Mouse (Mus musculus) neural tube, embryonic 12.5 days (tissue): ENCODE data around the gene Map3k4. TPM values are rescaled to one million over a fixed set of nuclear protein-coding genes. Genes with fewer than 3 reads are reported as not detected.

Experiments
- ATAC-seq: fragments of 200-750 bp; cut with Nextera tagmentation; 2 replicates; pipeline ENCODE4 v1.8.0; 2017; ENCODE audit warnings: low read depth, mild to moderate bottlenecking, moderate TSS enrichment, moderate library complexity; ENCODE audit not compliant: low FRiP score
- H3K27ac ChIP-seq: fragments of 300-500 bp; sonication (generic); 2 replicates; pipeline ENCODE4 v1.5.1; 2016
- H3K27me3 ChIP-seq: fragments of 300-500 bp; sonication (generic); replicated peaks from 2 replicates; pipeline ENCODE4 v1.6.1; 2016; ENCODE audit warnings: mild to moderate bottlenecking
- H3K36me3 ChIP-seq: fragments of 300-500 bp; sonication (generic); 2 replicates; pipeline ENCODE4 v1.6.1; 2016; ENCODE audit warnings: mild to moderate bottlenecking
- H3K4me1 ChIP-seq: fragments of 300-500 bp; sonication (generic); 2 replicates; pipeline ENCODE4 v1.6.1; 2016
- H3K4me2 ChIP-seq: fragments of 300-500 bp; sonication (generic); replicated peaks from 2 replicates; pipeline ENCODE4 v1.6.1; 2016; ENCODE audit warnings: mild to moderate bottlenecking
- H3K4me3 ChIP-seq: fragments of 300-500 bp; sonication (generic); 2 replicates; pipeline ENCODE4 v1.5.1; 2016
- H3K9ac ChIP-seq: fragments of 300-500 bp; sonication (generic); 2 replicates; pipeline ENCODE4 v1.6.1; 2016; ENCODE audit warnings: mild to moderate bottlenecking
- H3K9me3 ChIP-seq: fragments of 300-500 bp; sonication (generic); 2 replicates; pipeline ENCODE4 v1.6.1; 2016; ENCODE audit warnings: mild to moderate bottlenecking
- WGBS: fragments of 180-500 bp; shearing (Covaris S2); methylation state at CpG from one replicate; pipeline ENCODE4 v1.1.7; 2016; 5-methylcytosine and 5-hydroxymethylcytosine counted together
- polyA plus RNA-seq: library from polyadenylated mRNA; unstranded; fragments of >200 nt; fragmentation: Nextera tagmentation; extraction: Ambion mirVana; gene quantifications from 2 replicates; pipeline ENCODE4 v1.2.1, GENCODE M21; 2016

Gene Map3k4
- polyA plus RNA-seq, 1 experiment from 2014 or later, result 44.7 TPM

DNA sequence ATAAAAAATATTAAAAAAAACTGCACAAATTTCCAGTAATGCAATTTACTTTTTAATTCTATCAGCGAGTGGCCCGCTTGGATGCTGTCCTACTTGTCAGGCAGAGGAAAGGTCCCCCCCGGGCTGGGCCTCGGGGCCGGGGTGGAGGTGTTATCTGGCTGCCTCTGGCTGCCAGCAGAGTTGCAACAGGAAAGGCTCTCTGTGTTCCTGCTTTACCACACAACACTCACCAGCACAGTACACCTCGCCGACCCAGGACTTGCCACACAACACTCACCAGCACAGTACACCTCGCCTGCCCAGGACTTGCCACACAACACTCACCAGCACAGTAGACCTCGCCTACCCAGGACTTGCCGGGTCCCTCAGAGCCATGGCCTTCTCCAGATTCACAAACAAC lies 38.8 kb downstream of the Map3k4 start:
- ATAC-seq, result no peak
- Histone ChIP-seq H3K9ac (no peak overlapping the region), H3K4me1 (no peaks in the 10 kb centered on the region), H3K27me3 (no peaks in the 10 kb centered on the region), H3K4me2 (no peak overlapping the region), H3K4me3 (no peak overlapping the region), H3K27ac (no peak overlapping the region), H3K9me3 (peaks cover 7% of the 10 kb centered on the region; the same call in 1 of the 2 replicates), H3K36me3 (peaks cover 23% of the 10 kb centered on the region)
- 95% methylated on average over 10 of the region's 10 CpGs for WGBS

DNA sequence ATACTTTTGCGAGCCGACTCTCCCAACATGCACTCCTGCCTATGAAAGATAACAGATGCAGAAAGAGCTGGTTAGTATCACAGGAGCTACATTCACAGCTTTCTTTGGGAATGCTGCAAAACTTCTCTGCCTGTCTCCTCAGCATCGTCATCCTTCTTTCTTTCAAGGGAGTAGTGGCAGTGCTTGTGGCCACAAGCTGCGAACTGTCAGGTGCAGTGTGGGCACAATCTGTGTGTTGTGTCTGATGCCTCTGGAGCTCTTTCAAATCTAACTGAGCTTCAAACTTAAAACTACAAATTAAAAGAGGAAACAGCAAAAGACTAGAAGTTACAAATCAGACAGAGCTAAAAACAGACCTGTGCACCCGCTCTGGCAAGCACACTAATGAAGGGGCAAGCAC lies 40.5 kb downstream of the Map3k4 start:
- Histone ChIP-seq H3K36me3 (peaks cover 23% of the 10 kb centered on the region), H3K27ac (no peak overlapping the region), H3K9ac (no peak overlapping the region), H3K27me3 (no peaks in the 10 kb centered on the region), H3K9me3 (peaks cover 3% of the 10 kb centered on the region; the same call in 1 of the 2 replicates), H3K4me2 (no peak overlapping the region), H3K4me3 (no peak overlapping the region), H3K4me1 (no peaks in the 10 kb centered on the region)
- WGBS, result 90% methylated on average over 5 of the region's 5 CpGs
- ATAC-seq, result no peak

DNA sequence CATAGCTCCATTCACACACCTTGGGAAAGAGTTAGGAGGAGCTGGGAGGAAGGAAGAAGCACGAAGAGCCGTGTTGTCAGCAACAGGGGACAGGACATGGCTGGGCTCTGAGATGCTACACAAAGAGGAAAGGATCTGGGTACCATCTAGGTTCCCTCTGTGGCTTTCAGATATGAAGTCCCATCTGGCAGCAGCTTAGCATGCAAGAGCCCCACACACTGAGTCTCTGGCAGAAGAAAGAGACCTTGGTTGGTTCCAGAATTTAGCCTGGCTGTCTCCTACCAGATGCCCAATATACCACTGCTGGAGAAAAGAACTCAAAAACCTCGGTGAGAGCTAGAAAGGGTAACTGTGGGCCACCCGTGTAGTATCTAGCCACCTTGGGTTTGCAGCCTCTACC lies 41.3 kb downstream of the Map3k4 start:
- H3K27ac ChIP-seq, result no peak overlapping the region
- no peak for ATAC-seq

DNA sequence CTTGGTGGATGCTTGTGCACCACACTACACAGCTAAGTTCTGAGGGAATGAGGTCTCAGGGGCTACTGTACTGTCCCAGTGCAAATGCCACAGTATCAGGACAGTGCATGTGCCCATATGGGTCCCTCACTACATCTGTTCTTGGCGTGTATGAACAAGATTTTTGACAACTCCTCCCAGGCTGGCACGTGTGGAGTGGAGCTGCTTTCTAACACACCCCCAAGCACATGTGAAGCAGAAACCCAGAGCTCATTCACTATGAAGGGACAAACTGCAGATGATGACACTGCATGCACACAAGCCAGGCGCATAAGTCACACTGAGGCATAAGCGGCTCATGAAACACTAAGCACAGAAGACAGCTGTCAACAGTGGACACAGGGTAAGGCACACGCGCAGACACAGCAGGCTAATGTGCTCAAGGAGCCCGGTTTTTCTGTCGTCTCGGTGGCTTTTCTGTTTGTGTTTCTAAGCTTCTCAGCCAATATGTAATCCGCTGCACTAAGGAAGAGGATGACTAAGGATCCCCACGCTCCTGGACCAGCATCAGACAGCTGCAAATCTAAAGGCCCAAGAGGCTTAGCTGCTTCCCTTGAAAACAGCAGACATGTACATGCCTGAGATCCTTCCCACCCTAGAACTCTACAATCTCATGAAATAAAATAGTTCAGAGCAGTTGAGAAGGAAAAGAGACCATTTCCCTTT lies 41.9 kb downstream of the Map3k4 start:
- WGBS, result 94% methylated on average over 11 of the region's 11 CpGs
- Histone ChIP-seq H3K27me3 (no peaks in the 10 kb centered on the region), H3K4me3 (no peak overlapping the region), H3K9ac (no peak overlapping the region), H3K36me3 (peaks cover 30% of the 10 kb centered on the region), H3K4me1 (no peaks in the 10 kb centered on the region), H3K4me2 (no peak overlapping the region), H3K9me3 (no peaks in the 10 kb centered on the region), H3K27ac (no peak overlapping the region)
- ATAC-seq, result no peak

More for the DNA sequence above, 41.3 kb downstream of the Map3k4 start:
- Histone ChIP-seq H3K27me3 (no peaks in the 10 kb centered on the region), H3K9ac (no peak overlapping the region), H3K9me3 (no peaks in the 10 kb centered on the region), H3K4me2 (no peak overlapping the region), H3K4me1 (no peaks in the 10 kb centered on the region), H3K4me3 (no peak overlapping the region), H3K36me3 (peaks cover 27% of the 10 kb centered on the region)
- WGBS, result 92% methylated on average over 4 of the region's 4 CpGs

DNA sequence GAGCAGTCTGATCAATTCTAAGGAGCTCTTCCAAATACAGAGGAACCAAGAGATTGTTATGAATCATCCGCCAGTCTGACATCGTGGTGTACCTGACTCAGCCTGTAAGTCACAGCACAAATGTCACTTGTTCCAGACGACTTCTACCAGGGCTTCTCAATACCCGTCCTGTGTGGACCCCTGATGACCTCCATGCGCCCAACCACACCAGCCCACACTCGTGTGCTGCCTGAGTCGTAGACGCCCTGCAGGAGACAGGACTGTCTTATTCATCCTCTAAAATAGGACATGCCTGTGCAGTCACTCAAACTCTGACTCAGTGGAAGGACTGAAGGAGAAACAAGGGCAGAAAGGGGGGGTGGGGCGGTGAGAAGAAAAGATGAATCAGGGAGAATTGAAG lies 42.8 kb downstream of the Map3k4 start:
- H3K27ac ChIP-seq, result no peak overlapping the region

DNA sequence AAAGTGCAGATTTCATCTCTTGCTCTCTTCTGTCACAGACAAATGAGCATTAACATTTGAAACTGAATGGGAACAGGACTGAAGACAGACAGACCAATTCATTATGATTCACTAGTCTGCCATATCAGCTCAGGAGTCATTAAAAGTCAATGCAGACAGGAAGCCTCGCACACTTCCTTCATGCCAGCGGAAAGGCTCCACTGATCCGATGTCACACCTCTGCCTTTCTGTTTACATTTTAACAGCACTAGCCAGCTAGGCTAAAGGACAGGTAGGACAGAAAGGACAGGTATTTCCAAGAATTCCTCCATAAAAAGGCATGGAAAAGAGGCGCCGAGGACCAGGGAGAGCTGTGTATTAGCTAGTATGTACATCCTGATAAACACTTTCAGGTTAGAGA lies 45.6 kb downstream of the Map3k4 start:
- Histone ChIP-seq H3K4me3 (no peak overlapping the region), H3K9me3 (no peaks in the 10 kb centered on the region), H3K27ac (no peak overlapping the region), H3K27me3 (no peaks in the 10 kb centered on the region), H3K4me2 (no peak overlapping the region), H3K4me1 (peaks cover 3% of the 10 kb centered on the region; the same call in 1 of the 2 replicates), H3K36me3 (peaks cover 51% of the 10 kb centered on the region), H3K9ac (no peak overlapping the region)
- 91% methylated on average over 5 of the region's 5 CpGs for WGBS
- ATAC-seq, result no peak

More for the DNA sequence above, 42.8 kb downstream of the Map3k4 start:
- peaks cover 39% of the 10 kb centered on the region for H3K36me3 ChIP-seq
- no peak for ATAC-seq
- H3K4me2 ChIP-seq, result no peak overlapping the region
- 80% methylated on average over 9 of the region's 9 CpGs for WGBS
- H3K9ac ChIP-seq, result no peak overlapping the region
- H3K27me3 ChIP-seq, result no peaks in the 10 kb centered on the region
- no peaks in the 10 kb centered on the region for H3K4me1 ChIP-seq
- no peaks in the 10 kb centered on the region for H3K9me3 ChIP-seq
- H3K4me3 ChIP-seq, result no peak overlapping the region

DNA sequence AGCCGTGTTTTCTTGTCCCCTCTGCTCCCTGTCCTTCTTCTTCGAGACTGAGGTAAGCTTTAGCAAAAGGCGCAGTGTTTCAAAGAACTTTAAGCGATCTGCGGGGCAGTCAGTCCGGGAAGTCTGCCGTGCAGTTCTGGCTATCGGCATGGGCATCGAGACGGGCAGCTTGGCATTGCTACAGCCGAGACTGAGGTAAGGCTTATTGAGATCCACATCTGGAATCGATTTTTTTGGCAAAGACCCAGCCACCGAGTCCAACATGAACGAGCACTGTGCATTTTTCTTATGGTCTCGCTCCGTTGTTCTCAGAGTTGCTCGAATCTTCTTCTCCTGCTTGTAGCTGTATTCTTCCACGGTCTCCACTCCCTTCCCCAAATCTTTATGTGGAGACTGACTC lies 46.8 kb downstream of the Map3k4 start:
- H3K27me3 ChIP-seq, result no peaks in the 10 kb centered on the region
- H3K36me3 ChIP-seq, result peaks cover 41% of the 10 kb centered on the region
- H3K9me3 ChIP-seq, result no peaks in the 10 kb centered on the region
- no peak overlapping the region for H3K4me2 ChIP-seq
- ATAC-seq, result no peak
- WGBS, result 96% methylated on average over 18 of the region's 18 CpGs
- H3K4me1 ChIP-seq, result peaks cover 8% of the 10 kb centered on the region
- no peak overlapping the region for H3K9ac ChIP-seq
- H3K4me3 ChIP-seq, result no peak overlapping the region
- no peak overlapping the region for H3K27ac ChIP-seq

DNA sequence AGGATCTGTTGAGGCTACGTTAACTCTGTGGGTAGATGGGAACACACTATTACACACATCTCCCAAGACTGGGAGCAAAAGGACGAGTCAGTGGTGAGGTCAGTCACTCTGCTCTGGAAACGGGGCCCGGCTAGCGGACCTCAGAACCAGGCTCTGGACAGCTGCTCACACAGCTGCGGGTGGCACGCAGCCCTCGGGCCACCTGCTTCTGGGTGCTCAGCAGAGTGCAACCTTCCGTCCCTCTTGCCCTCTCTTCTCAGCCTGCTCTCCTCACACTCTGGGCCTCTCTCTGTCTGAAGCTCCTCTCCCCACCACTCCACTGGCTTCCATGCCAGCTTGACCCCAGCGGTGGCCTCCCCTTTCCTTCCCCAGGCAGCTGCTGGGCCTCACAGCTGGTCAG lies 50.1 kb downstream of the Map3k4 start:
- Histone ChIP-seq H3K9me3 (no peaks in the 10 kb centered on the region), H3K9ac (no peak overlapping the region), H3K4me3 (no peak overlapping the region), H3K4me2 (no peak overlapping the region), H3K36me3 (peaks cover 31% of the 10 kb centered on the region), H3K27me3 (no peaks in the 10 kb centered on the region), H3K27ac (no peak overlapping the region), H3K4me1 (peaks cover 16% of the 10 kb centered on the region)
- WGBS, result 86% methylated on average over 10 of the region's 10 CpGs
- no peak for ATAC-seq

DNA sequence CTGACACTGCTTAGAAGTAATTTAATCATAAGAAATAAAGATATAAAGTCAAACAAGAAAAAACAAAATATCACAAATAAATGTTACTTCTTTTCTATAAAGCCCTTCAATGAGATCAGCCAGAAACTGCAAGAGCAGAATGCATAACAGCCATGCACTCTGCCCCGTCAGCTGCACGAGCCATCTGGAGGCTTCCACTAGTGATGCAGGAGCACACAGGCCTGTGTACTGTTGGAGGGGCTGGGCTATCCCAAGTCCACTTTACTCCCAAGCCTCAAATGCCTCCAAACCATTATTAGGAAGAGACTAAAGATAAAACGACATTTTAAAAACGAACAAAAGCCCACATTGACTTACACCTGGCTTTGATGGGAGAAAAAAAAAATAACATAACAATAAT lies 50.5 kb downstream of the Map3k4 start:
- Histone ChIP-seq H3K4me3 (no peak overlapping the region), H3K4me2 (no peak overlapping the region), H3K27ac (no peak overlapping the region), H3K9ac (no peak overlapping the region), H3K4me1 (peaks cover 16% of the 10 kb centered on the region), H3K9me3 (no peaks in the 10 kb centered on the region), H3K27me3 (no peaks in the 10 kb centered on the region), H3K36me3 (peaks cover 31% of the 10 kb centered on the region)
- no peak for ATAC-seq
- whole genome bisulfite sequencing, result 75% methylated on average over 4 of the region's 4 CpGs

DNA sequence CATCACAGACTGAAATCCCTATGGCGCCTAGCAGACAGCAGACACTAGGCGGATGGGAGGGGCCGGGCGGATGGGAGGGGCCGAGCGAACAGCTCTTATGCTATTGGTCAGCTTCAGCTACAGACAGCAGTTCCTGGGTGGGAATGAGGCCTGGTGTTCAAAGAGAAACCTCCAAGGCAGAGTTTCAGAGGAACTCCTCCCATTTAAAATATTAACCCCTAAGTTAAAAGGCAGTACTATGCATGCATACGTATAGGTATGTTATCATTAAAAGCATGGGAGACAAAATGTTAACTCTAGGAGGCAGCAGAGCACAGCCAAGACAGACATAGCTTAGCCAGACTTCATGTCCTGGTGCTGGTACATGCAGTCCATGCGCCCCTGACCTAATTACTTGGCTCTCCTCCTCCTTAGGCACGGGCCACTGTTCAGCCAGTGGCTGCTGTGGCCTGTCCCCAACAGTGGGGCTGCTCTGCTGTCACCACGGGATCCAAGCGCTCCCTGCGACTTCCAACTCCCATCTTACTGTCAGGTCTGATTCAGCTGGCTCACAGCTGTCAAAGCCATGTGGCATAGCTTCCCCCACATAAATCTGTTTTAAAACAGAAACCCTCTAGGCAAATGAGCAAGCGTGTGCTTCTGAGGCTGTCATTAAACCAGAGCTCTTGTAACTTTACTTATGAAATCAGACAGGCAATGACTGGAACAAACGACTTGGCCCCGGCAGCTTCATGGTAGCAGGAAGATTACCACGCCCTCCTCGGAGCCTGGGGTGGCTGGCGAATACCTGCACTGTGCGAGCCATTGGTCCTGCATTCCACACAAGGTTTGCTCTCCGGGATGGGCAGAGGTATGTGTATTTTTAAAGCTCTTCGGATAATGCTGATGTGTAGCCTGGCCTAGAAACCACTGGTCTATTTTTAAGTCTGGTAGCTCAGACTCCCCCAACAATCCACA lies 52.3 kb downstream of the Map3k4 start:
- no peak overlapping the region for H3K4me2 ChIP-seq

DNA sequence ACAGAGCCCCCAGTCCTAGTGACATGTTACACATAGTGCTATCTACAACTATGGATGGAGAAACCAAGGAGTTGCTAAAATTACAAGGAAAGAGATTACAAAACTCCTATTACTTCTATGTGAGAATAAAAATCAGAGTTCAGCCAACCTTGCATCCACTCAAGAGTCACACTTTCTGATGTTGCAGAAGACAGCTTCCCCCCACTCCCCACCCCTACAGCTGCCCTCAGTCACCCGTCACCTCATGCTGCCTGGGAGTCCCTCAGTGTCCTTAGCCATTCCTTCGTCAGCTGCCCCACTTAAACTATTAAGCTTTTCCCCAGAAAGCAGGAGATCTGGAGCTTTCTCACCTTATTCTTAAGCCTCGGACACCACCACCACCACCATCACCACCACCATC lies 54.3 kb downstream of the Map3k4 start:
- H3K9ac ChIP-seq, result no peak overlapping the region
- H3K4me3 ChIP-seq, result no peak overlapping the region
- 94% methylated on average over 3 of the region's 3 CpGs for WGBS
- no peak overlapping the region for H3K4me2 ChIP-seq
- ATAC-seq, result no peak
- no peaks in the 10 kb centered on the region for H3K9me3 ChIP-seq
- H3K36me3 ChIP-seq, result peaks cover 25% of the 10 kb centered on the region
- no peaks in the 10 kb centered on the region for H3K27me3 ChIP-seq
- peaks cover 16% of the 10 kb centered on the region for H3K4me1 ChIP-seq
- no peak overlapping the region for H3K27ac ChIP-seq

More for the DNA sequence above, 52.3 kb downstream of the Map3k4 start:
- Histone ChIP-seq H3K36me3 (peaks cover 25% of the 10 kb centered on the region), H3K4me1 (peaks cover 16% of the 10 kb centered on the region), H3K9ac (no peak overlapping the region), H3K27ac (peak overlapping the region; percentile 16; the same call in 1 of the 2 replicates), H3K9me3 (no peaks in the 10 kb centered on the region), H3K4me3 (no peak overlapping the region), H3K27me3 (no peaks in the 10 kb centered on the region)
- ATAC-seq, result peak; percentile 79
- WGBS, result 59% methylated on average over 21 of the region's 21 CpGs

DNA sequence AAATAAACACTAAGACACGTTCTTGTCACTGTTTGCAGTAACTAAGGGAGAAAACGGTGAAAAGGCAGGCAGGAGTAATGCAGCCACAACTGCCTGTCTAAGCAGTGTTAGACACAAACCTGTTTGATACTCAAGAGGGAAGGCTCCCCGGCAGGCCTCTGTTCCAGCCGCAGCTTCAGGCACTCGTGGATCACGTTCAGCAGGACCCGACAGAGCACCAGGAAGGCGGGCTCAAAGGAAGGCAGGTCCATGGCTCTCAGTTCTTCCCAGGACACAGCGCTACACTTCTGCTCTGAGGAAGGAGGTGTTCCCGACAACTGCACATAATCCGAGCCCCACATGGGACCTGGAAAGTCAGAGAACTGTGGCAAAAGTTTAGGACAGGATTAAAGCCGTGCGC lies 54.8 kb downstream of the Map3k4 start:
- Histone ChIP-seq H3K27me3 (no peaks in the 10 kb centered on the region), H3K9me3 (no peaks in the 10 kb centered on the region), H3K4me2 (no peak overlapping the region), H3K4me3 (no peak overlapping the region), H3K36me3 (peaks cover 28% of the 10 kb centered on the region), H3K27ac (no peak overlapping the region), H3K9ac (no peak overlapping the region), H3K4me1 (peaks cover 15% of the 10 kb centered on the region)
- WGBS, result 89% methylated on average over 13 of the region's 13 CpGs
- ATAC-seq, result no peak
